Mouse (Mus musculus) heart, embryonic 14.5 days (tissue): ENCODE measurements at regions not wholly inside any gene's neighbourhood (a gene's known extent, or its start where the extent isn't known, plus 50 kb on each side); places are given as distances from the start of the nearest gene placed in this dataset.

Experiments used
- ATAC-seq: fragments of 200-750 bp; cut with Nextera tagmentation; 2 replicates; pipeline ENCODE4 v1.8.0; 2017; ENCODE audit warnings: low read depth, moderate TSS enrichment; ENCODE audit not compliant: insufficient number of reproducible peaks, insufficient read depth, low FRiP score
- H3K27ac ChIP-seq, 2 experiments: fragments of 200-500 bp in 1 of 2; fragments of 300-500 bp in 1 of 2; sonication (generic) in 1 of 2; replicated peaks in 1 of 2; 2 replicates each; pipeline ENCODE4 v1.5.1; 2012 to 2014; ENCODE audit warnings: low read depth in 2 of 2, low read length in 2 of 2, control low read depth in 1 of 2, mild to moderate bottlenecking in 1 of 2, mixed read lengths in 1 of 2; ENCODE audit not compliant: control insufficient read depth in 1 of 2, insufficient read depth in 1 of 2
- H3K27me3 ChIP-seq: fragments of 300-500 bp; sonication (generic); 2 replicates; pipeline ENCODE4 v1.6.1; 2014; ENCODE audit warnings: mild to moderate bottlenecking, low read length, control low read depth; ENCODE audit not compliant: control insufficient read depth, insufficient read depth
- H3K36me3 ChIP-seq: fragments of 300-500 bp; sonication (generic); 2 replicates; pipeline ENCODE4 v1.6.1; 2014; ENCODE audit warnings: mild to moderate bottlenecking, control low read depth, low read length, mixed read lengths; ENCODE audit not compliant: control insufficient read depth, insufficient read depth
- H3K4me1 ChIP-seq, 2 experiments: fragments of 200-500 bp in 1 of 2; fragments of 300-500 bp in 1 of 2; sonication (generic) in 1 of 2; 2 replicates each; pipeline ENCODE4 v1.6.1; 2012 to 2014; ENCODE audit warnings: low read length in 2 of 2, control low read depth in 1 of 2, mixed read lengths in 1 of 2; ENCODE audit not compliant: control insufficient read depth in 2 of 2, insufficient read depth in 2 of 2
- H3K4me2 ChIP-seq: fragments of 300-500 bp; sonication (generic); 2 replicates; pipeline ENCODE4 v1.6.1; 2014; ENCODE audit warnings: mild to moderate bottlenecking, low read length
- H3K4me3 ChIP-seq, 2 experiments: fragments of 200-500 bp in 1 of 2; fragments of 300-500 bp in 1 of 2; sonication (generic) in 1 of 2; 2 replicates each; pipeline ENCODE4 v1.5.1; 2012 to 2014; ENCODE audit warnings: low read length in 2 of 2, mild to moderate bottlenecking in 2 of 2, control low read depth in 1 of 2, low read depth in 1 of 2, moderate library complexity in 1 of 2; ENCODE audit not compliant: control insufficient read depth in 1 of 2, insufficient read depth in 1 of 2
- H3K9ac ChIP-seq: fragments of 300-500 bp; sonication (generic); 2 replicates; pipeline ENCODE4 v1.6.1; 2014; ENCODE audit warnings: mild to moderate bottlenecking, low read length
- H3K9me3 ChIP-seq: fragments of 300-500 bp; sonication (generic); 2 replicates; pipeline ENCODE4 v1.6.1; 2016; ENCODE audit warnings: low read length, control low read depth; ENCODE audit not compliant: control insufficient read depth
- WGBS: fragments of 180-500 bp; shearing (Covaris S2); extraction: QIAGEN DNeasy Blood & Tissue Kit; methylation state at CpG from one replicate; pipeline ENCODE4 v1.1.7; 2014; 5-methylcytosine and 5-hydroxymethylcytosine counted together

DNA sequence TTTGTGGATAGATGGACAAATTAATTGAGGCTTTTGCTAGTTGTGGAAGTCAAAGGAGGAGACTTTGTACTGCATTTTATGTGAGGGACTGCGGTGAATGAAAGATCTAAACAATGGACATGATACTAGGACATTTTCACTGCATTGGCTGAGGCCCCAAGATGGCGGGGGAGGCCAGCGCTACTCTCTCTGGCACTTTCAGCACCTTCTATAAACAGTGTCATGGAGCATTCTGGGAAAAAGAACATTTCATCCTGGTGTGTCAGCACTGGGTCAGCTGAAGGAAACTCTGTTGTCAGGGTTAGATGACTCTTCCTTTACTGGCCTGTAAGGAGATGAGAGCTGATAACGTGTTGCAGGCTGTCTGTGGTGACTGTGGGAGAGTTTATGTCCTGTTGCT is 449.4 kb downstream of the Etnk1 start:
- 81% methylated on average over 4 of the region's 4 CpGs for WGBS

DNA sequence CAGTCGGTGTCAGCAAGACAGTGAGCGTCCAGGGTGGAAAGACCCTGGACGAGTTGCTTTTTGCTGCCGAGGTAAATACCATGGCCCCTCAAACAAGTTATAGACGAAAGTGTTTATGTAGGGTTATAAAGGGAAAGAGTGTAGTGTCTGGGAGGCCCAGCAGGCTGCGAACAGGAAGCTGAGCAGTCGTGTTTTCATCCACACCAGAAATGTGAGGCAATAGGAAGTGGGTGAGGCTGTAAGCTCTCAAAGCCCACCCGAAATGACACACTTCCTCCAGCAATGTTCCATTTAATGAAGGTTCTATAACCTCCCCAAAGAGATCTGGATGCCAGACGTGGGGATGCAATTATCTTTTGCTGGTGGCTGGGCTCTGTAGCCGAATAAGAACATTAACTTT is 451.5 kb downstream of the Etnk1 start:
- H3K9ac ChIP-seq, result no peak overlapping the region
- H3K36me3 ChIP-seq, result no peaks in the 10 kb centered on the region
- no peaks in the 10 kb centered on the region; a peak in 1 of 4 replicates for H3K4me1 ChIP-seq
- no peak overlapping the region for H3K27ac ChIP-seq
- H3K4me2 ChIP-seq, result no peak overlapping the region
- no peak overlapping the region for H3K4me3 ChIP-seq
- no peaks in the 10 kb centered on the region for H3K27me3 ChIP-seq
- WGBS, result 62% methylated on average over 10 of the region's 10 CpGs
- H3K9me3 ChIP-seq, result no peaks in the 10 kb centered on the region
- ATAC-seq, result no peak

More for the DNA sequence above, 449.4 kb downstream of the Etnk1 start:
- no peak for ATAC-seq
- Histone ChIP-seq H3K9ac (no peak overlapping the region), H3K4me1 (no peaks in the 10 kb centered on the region; a peak in 1 of 4 replicates), H3K4me2 (no peak overlapping the region), H3K27me3 (no peaks in the 10 kb centered on the region), H3K27ac (no peak overlapping the region), H3K9me3 (no peaks in the 10 kb centered on the region), H3K4me3 (no peak overlapping the region), H3K36me3 (no peaks in the 10 kb centered on the region)

DNA sequence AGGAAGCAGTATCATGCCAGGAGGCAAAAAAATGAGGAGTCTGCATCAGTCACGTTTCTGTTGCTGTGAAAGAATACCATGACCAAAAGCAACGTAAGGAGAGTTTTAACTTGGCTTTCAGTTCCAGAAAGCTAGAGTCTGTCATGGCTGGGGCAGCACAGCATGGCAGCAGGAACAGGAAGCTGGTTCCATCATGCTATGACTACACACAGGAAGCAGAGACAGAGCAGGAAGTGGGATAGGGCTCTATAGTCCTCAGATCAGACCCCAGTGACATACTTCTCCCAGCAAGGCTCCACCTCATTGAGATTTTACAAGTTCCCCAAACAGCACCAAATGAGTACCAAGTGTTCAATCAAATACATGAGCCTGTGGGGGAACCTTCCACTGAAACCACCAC is 453.6 kb downstream of the Etnk1 start:
- Histone ChIP-seq H3K4me1 (no peaks in the 10 kb centered on the region), H3K4me2 (no peak overlapping the region), H3K27ac (no peak overlapping the region), H3K4me3 (no peak overlapping the region), H3K27me3 (no peaks in the 10 kb centered on the region), H3K9me3 (no peaks in the 10 kb centered on the region), H3K36me3 (no peaks in the 10 kb centered on the region), H3K9ac (no peak overlapping the region)
- ATAC-seq, result no peak
- WGBS, result 76% methylated on average over 2 of the region's 2 CpGs

DNA sequence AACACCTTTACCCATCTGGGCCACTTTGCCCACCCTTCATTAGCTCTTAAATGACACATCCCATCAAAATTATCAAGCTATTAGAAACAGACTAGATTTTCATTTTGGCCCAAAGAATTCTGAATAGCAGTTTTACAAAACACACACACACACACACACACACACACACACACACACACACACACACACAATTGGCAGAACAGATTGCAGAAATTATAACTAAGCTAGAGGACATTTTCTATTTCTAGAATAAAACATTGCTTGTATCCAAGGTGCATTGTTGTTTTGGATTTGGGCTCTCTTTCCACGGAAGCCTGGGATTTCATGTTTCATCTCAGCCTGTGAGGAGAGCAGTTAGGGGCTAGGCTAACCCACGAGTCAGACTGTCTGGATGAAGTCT is 455.1 kb downstream of the Etnk1 start:
- no peak for ATAC-seq
- H3K27me3 ChIP-seq, result no peaks in the 10 kb centered on the region
- H3K9me3 ChIP-seq, result no peaks in the 10 kb centered on the region
- no peak overlapping the region for H3K9ac ChIP-seq
- H3K4me2 ChIP-seq, result no peak overlapping the region
- H3K4me3 ChIP-seq, result no peak overlapping the region
- H3K27ac ChIP-seq, result no peak overlapping the region
- H3K4me1 ChIP-seq, result no peaks in the 10 kb centered on the region
- 73% methylated on average over 2 of the region's 2 CpGs for WGBS
- H3K36me3 ChIP-seq, result no peaks in the 10 kb centered on the region

DNA sequence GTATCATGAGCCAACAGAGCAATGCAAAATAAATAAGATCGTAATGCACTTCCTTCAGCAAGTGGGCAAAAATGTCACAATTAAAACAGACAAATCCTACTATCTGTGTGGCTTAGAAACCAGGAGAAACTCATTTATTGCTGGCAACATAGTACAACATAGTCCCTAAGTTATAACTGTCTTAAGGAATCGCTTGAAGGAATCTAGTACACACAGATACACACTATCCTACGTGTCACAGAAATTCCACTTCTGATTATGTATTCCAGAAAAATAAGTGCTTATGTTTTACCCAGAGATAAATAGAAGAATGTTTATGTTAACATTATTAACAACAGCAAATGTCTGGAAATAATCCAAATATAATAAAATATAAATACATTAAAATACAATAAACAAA is 457.9 kb downstream of the Etnk1 start:
- H3K9ac ChIP-seq, result no peak overlapping the region
- H3K27me3 ChIP-seq, result no peaks in the 10 kb centered on the region
- no peaks in the 10 kb centered on the region for H3K9me3 ChIP-seq
- WGBS, result 91% methylated on average over 3 of the region's 3 CpGs
- H3K27ac ChIP-seq, result no peak overlapping the region
- H3K36me3 ChIP-seq, result no peaks in the 10 kb centered on the region
- no peaks in the 10 kb centered on the region for H3K4me1 ChIP-seq
- no peak overlapping the region for H3K4me3 ChIP-seq
- H3K4me2 ChIP-seq, result no peak overlapping the region
- no peak for ATAC-seq

DNA sequence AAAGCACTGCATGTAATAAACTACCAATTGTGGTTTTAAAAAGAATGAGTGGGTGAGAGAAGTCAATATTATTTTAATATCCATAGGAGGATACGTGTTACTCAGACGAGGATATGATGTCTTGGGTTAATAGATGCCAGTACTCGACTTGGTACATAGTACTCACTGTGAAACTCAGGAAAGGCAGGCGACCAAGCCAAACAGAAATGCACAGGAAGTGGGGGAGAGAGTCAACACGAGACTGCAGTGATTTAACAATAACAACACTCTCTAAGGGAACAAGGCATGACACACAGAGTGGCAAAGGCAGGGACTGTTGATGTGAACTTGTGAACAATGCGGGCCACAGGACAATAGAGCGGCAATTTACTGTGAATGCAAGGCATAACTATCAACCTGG is 464.6 kb downstream of the Etnk1 start:
- H3K4me2 ChIP-seq, result no peak overlapping the region
- ATAC-seq, result no peak
- no peaks in the 10 kb centered on the region for H3K9me3 ChIP-seq
- peaks cover 0 to 2% of the 10 kb centered on the region in 2 experiments; a peak in 1 of 4 replicates for H3K4me1 ChIP-seq
- H3K9ac ChIP-seq, result no peak overlapping the region
- H3K27me3 ChIP-seq, result no peaks in the 10 kb centered on the region
- no peaks in the 10 kb centered on the region for H3K36me3 ChIP-seq
- H3K4me3 ChIP-seq, result no peak overlapping the region
- WGBS, result 66% methylated on average over 7 of the region's 7 CpGs
- H3K27ac ChIP-seq, result no peak overlapping the region

DNA sequence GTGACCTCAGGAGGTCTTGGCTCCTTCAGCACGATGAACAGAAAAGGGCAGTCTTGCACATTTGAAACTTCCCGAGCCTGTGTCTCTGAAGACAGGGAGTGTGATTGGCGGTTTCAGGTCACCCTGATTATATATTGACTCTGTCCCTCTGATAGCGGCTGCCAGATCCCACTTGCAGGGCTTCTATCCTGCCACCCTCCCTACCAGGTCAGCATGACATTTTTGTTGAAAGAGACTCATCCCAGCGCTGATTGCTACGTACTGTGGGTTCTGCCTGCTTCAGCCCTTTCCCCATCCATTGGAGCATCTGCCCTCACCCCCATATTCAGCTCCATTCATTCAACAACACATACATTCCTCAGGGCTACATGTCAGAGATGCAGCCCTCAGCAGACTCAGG is 466.7 kb downstream of the Etnk1 start:
- 65% methylated on average over 6 of the region's 6 CpGs for whole genome bisulfite sequencing
- Histone ChIP-seq H3K27me3 (no peaks in the 10 kb centered on the region), H3K4me3 (no peak overlapping the region), H3K4me2 (no peak overlapping the region), H3K27ac (no peak overlapping the region), H3K4me1 (peaks cover 0 to 2% of the 10 kb centered on the region in 2 experiments; a peak in 1 of 4 replicates), H3K36me3 (no peaks in the 10 kb centered on the region), H3K9ac (no peak overlapping the region), H3K9me3 (no peaks in the 10 kb centered on the region)
- no peak for ATAC-seq

DNA sequence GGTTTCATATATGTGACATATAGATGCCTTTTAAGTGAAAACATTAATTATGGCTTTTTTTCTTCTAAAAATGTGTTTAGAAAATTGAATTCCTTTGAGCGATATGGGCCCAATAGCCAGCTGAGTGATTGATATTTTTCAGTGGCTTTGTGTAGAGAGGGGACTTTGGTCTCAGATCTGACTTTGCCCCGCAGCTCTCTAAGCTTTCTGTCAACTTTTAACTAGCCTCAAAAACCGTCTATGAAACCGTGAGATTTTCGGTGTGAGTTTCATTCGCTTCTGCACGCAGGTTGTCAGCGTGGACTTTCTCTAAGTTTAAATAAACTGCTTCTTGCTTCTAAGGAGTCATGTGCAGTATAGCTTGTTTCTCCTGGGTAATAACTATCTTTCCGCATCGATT is 467.3 kb downstream of the Etnk1 start:
- Histone ChIP-seq H3K4me1 (peaks cover 0 to 2% of the 10 kb centered on the region in 2 experiments; a peak in 1 of 4 replicates), H3K9me3 (no peaks in the 10 kb centered on the region), H3K27ac (no peak overlapping the region), H3K4me3 (no peak overlapping the region), H3K27me3 (no peaks in the 10 kb centered on the region), H3K9ac (no peak overlapping the region), H3K4me2 (no peak overlapping the region), H3K36me3 (no peaks in the 10 kb centered on the region)
- WGBS, result 85% methylated on average over 10 of the region's 10 CpGs
- no peak for ATAC-seq
